Mouse (Mus musculus) neural tube, embryonic 12.5 days (tissue): Measurements from ENCODE around the gene Ehd2. TPM values are rescaled to one million over a fixed set of nuclear protein-coding genes. Genes with fewer than 3 reads are reported as not detected.
A peak's percentile ranks its signal among the peaks of the same experiment; 100 is the strongest.

ENCODE experiments used
- ATAC-seq: fragments of 200-750 bp; cut with Nextera tagmentation; 2 replicates; pipeline ENCODE4 v1.8.0; 2017; ENCODE audit warnings: low read depth, mild to moderate bottlenecking, moderate TSS enrichment, moderate library complexity; ENCODE audit not compliant: low FRiP score
- H3K27ac ChIP-seq: fragments of 300-500 bp; sonication (generic); 2 replicates; pipeline ENCODE4 v1.5.1; 2016
- H3K27me3 ChIP-seq: fragments of 300-500 bp; sonication (generic); replicated peaks from 2 replicates; pipeline ENCODE4 v1.6.1; 2016; ENCODE audit warnings: mild to moderate bottlenecking
- H3K36me3 ChIP-seq: fragments of 300-500 bp; sonication (generic); 2 replicates; pipeline ENCODE4 v1.6.1; 2016; ENCODE audit warnings: mild to moderate bottlenecking
- H3K4me1 ChIP-seq: fragments of 300-500 bp; sonication (generic); 2 replicates; pipeline ENCODE4 v1.6.1; 2016
- H3K4me2 ChIP-seq: fragments of 300-500 bp; sonication (generic); replicated peaks from 2 replicates; pipeline ENCODE4 v1.6.1; 2016; ENCODE audit warnings: mild to moderate bottlenecking
- H3K4me3 ChIP-seq: fragments of 300-500 bp; sonication (generic); 2 replicates; pipeline ENCODE4 v1.5.1; 2016
- H3K9ac ChIP-seq: fragments of 300-500 bp; sonication (generic); 2 replicates; pipeline ENCODE4 v1.6.1; 2016; ENCODE audit warnings: mild to moderate bottlenecking
- H3K9me3 ChIP-seq: fragments of 300-500 bp; sonication (generic); 2 replicates; pipeline ENCODE4 v1.6.1; 2016; ENCODE audit warnings: mild to moderate bottlenecking
- WGBS: fragments of 180-500 bp; shearing (Covaris S2); methylation state at CpG from one replicate; pipeline ENCODE4 v1.1.7; 2016; 5-methylcytosine and 5-hydroxymethylcytosine counted together
- polyA plus RNA-seq: library from polyadenylated mRNA; unstranded; fragments of >200 nt; fragmentation: Nextera tagmentation; extraction: Ambion mirVana; gene quantifications from 2 replicates; pipeline ENCODE4 v1.2.1, GENCODE M21; 2016

Ehd2 gene
- polyA plus RNA-seq, 1 experiment from 2014 or later: 9.2 TPM

DNA sequence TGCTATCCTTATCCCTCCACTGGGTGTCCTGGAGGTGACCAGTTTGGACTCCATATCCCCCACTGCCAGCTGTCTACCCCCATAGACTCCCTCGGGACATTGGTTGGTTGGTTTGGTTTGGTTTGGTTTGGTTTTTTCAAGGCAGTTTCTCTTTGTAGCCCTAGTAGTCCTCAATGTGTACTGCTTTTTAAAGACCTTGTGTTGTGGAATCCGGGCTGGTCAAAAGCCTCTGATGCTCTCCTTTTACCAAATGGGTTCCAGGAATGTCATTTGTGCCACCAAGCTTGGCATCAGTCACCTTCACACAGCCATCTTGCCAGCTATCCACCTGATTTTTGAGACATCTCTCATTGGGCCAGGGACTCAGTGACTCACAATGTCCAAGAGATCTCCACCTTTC, 52.6 kb downstream of the Ehd2 start:
- Histone ChIP-seq H3K4me1 (0 out of 2 replicates have a peak, but pooled peaks cover 4% of the 10 kb centered on the region), H3K27ac (no peak overlapping the region), H3K9ac (no peak overlapping the region), H3K27me3 (no peaks in the 10 kb centered on the region), H3K36me3 (peaks cover 27% of the 10 kb centered on the region), H3K9me3 (no peaks in the 10 kb centered on the region), H3K4me3 (no peak overlapping the region), H3K4me2 (no peak overlapping the region)
- no peak for ATAC-seq
- WGBS: 85% methylated on average over 2 of the region's 2 CpGs

- Histone ChIP-seq H3K4me2 (no peak overlapping the region), H3K4me3 (no peak overlapping the region), H3K36me3 (peaks cover 22% of the 10 kb centered on the region), H3K27ac (no peak overlapping the region), H3K4me1 (0 out of 2 replicates have a peak, but pooled peaks cover 4% of the 10 kb centered on the region), H3K27me3 (no peaks in the 10 kb centered on the region), H3K9me3 (no peaks in the 10 kb centered on the region), H3K9ac (no peak overlapping the region)
- ATAC-seq: no peak
- WGBS: 51% methylated on average over 2 of the region's 2 CpGs
Measured at GRCm38 (mm10) chr7:15914252-15914651, 53.1 kb downstream of the Ehd2 start.

GRCm38 (mm10) chr7:15912183-15912582, 55.2 kb downstream of the Ehd2 start:
- no peak overlapping the region for H3K9ac ChIP-seq
- H3K9me3 ChIP-seq: no peaks in the 10 kb centered on the region
- H3K36me3 ChIP-seq: peaks cover 6% of the 10 kb centered on the region
- H3K4me3 ChIP-seq: no peak overlapping the region
- WGBS: 2% methylated on average over 4 of the region's 4 CpGs
- no peaks in the 10 kb centered on the region for H3K27me3 ChIP-seq
- no peak overlapping the region for H3K4me2 ChIP-seq
- no peak overlapping the region for H3K27ac ChIP-seq
- 0 out of 2 replicates have a peak, but pooled peaks cover 4% of the 10 kb centered on the region for H3K4me1 ChIP-seq
- peak; percentile 62 for ATAC-seq

DNA sequence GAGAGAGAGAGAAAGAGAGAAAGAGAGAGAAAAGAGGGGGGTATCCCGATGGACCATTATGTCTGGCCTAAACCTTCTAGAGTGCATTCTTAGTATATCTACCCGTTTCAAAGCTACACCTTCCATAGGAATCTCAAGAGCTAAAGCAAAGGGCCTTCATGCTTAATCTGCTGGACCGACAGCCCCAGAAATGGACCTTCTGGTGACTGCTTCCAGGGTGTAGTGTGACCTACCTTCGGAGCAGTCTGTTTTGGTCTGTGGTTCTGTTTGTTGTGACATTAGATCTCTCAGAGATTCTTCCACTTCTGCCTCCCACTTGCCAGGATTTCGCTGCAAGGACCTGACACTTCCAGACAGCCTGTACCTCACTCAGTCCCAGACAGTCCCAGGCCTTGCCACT, 56.8 kb downstream of the Ehd2 start:
- no peaks in the 10 kb centered on the region for H3K36me3 ChIP-seq
- 0 out of 2 replicates have a peak, but pooled peaks cover 4% of the 10 kb centered on the region for H3K4me1 ChIP-seq
- no peak overlapping the region for H3K4me3 ChIP-seq
- H3K4me2 ChIP-seq: no peak overlapping the region
- no peak for ATAC-seq
- no peaks in the 10 kb centered on the region for H3K27me3 ChIP-seq
- no peaks in the 10 kb centered on the region for H3K9me3 ChIP-seq
- H3K9ac ChIP-seq: no peak overlapping the region
- no peak overlapping the region for H3K27ac ChIP-seq
- WGBS: 84% methylated on average over 5 of the region's 5 CpGs

DNA sequence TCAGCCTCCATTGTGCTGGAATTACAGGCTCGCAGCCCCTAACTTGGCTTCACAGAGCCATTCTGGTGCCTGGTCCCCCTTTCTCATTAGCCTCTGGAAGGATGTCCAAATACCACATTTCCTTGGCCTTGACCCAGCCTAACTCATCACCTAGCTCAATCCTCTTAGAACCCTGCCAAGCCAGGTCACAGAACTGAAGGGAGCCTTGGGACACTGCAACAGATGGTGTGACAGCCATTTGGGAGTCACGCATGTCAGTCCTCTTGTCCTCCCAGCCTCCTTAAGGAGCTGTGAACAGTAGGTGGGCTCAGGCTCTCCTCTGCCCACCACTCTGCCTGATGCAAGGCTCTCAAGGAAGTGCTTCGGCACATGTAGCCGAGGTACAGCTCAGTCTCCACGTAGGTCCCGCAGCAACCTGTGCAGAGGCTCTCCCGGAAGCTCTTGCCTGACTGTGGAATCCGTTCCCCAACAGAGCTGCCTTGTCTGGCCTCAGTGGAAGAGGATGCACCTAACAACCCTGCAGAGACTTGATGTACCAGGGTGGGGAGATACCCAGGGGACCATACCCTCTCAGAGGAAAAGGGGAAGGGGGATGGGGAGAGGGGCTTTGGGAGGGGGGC, 59.3 kb downstream of the Ehd2 start:
- no peaks in the 10 kb centered on the region for H3K27me3 ChIP-seq
- no peaks in the 10 kb centered on the region for H3K9me3 ChIP-seq
- no peak overlapping the region for H3K4me3 ChIP-seq
- H3K27ac ChIP-seq: no peak overlapping the region
- ATAC-seq: no peak
- 0 out of 2 replicates have a peak, but pooled peaks cover 4% of the 10 kb centered on the region for H3K4me1 ChIP-seq
- H3K9ac ChIP-seq: no peak overlapping the region
- 84% methylated on average over 8 of the region's 8 CpGs for WGBS
- no peaks in the 10 kb centered on the region for H3K36me3 ChIP-seq
- no peak overlapping the region for H3K4me2 ChIP-seq

GRCm38 (mm10) chr7:15906602-15907001, 60.8 kb downstream of the Ehd2 start:
- Histone ChIP-seq H3K4me1 (no peaks in the 10 kb centered on the region), H3K4me2 (no peak overlapping the region), H3K9me3 (no peaks in the 10 kb centered on the region), H3K4me3 (no peak overlapping the region), H3K27ac (no peak overlapping the region), H3K36me3 (no peaks in the 10 kb centered on the region), H3K27me3 (no peaks in the 10 kb centered on the region), H3K9ac (no peak overlapping the region)
- no peak for ATAC-seq
- 88% methylated on average over 1 of the region's 1 CpGs for WGBS

DNA sequence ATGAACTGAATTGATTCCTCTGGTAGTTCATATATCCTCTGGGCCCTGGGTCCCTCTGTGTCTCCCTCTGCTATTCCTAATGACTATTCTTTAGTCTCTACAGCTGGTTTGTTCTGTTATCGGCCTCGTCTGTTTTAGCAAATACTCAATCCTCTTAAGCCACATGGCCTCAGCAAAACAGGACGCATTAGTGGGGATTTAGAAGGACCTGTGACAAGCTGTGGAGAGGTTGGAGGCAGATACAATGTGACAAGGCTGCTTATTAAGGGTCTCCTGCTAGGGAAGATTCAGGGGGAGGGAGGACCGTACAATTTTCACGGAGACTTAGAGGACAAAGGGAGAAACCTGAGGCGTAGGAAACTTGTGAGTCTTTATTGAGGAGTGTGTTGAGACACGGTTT, 61.5 kb downstream of the Ehd2 start:
- WGBS: 82% methylated on average over 7 of the region's 7 CpGs
- H3K27me3 ChIP-seq: no peaks in the 10 kb centered on the region
- H3K27ac ChIP-seq: no peak overlapping the region
- no peak overlapping the region for H3K4me2 ChIP-seq
- no peak overlapping the region for H3K4me3 ChIP-seq
- H3K9me3 ChIP-seq: no peaks in the 10 kb centered on the region
- no peak overlapping the region for H3K9ac ChIP-seq
- no peak for ATAC-seq
- no peaks in the 10 kb centered on the region for H3K36me3 ChIP-seq
- H3K4me1 ChIP-seq: no peaks in the 10 kb centered on the region

DNA sequence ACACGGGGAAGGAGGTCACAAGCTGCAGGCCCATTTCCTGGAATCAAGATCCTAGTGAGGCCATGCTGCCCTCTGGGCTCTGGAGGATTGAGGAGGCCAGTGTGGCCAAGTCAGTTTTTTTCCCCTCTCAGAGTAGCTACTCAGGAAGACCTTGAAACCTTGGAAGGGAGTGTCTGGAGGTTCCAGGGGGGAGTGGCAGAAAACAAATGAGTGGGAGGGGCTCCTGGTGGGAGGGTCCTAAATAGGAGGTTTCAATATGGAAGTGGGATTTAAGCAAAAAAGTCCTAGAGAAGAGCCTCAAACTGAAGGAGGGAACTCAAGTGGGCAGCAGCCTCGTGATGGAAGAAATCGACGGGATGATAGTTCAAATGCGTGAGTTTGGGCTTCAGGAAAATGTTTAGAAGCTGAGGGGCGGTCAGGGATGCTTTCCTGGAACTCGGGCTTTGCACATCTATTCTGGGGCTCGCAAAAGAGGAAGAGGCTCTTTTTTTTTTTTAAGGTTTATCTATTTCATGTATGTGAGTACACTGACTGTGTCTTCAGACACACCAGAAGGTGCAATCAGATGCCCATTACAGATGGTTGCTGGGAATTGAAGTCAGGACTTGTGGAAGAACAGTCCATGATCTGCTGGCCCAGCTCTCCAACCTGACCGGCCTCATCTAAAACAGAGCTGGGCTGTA, 65.9 kb downstream of the Ehd2 start:
- H3K9me3 ChIP-seq: no peaks in the 10 kb centered on the region
- H3K9ac ChIP-seq: no peak overlapping the region
- H3K27ac ChIP-seq: no peak overlapping the region
- WGBS: 77% methylated on average over 9 of the region's 9 CpGs
- H3K36me3 ChIP-seq: no peaks in the 10 kb centered on the region
- no peaks in the 10 kb centered on the region for H3K27me3 ChIP-seq
- H3K4me3 ChIP-seq: no peak overlapping the region
- no peak for ATAC-seq
- no peaks in the 10 kb centered on the region for H3K4me1 ChIP-seq
- no peak overlapping the region for H3K4me2 ChIP-seq

Other genes with a start within 250 kb of the Ehd2 start
- gene Obox5, start 217.4 kb downstream of the Ehd2 start, polyA plus RNA-seq: not detected in 2 replicates
- not detected in 2 replicates for gene Obox6, start 127.9 kb downstream of the Ehd2 start, polyA plus RNA-seq
- not detected in 2 replicates for gene Crx, start 87.6 kb downstream of the Ehd2 start, polyA plus RNA-seq
- not detected in 2 replicates for gene Crxos, start 85.0 kb downstream of the Ehd2 start, polyA plus RNA-seq
- gene Selenow, start 45.2 kb downstream of the Ehd2 start, polyA plus RNA-seq: 1,130 and 1,196 TPM in 2 replicates
- gene Nop53, start 21.5 kb downstream of the Ehd2 start, polyA plus RNA-seq: 157 and 169 TPM in 2 replicates
- gene Bicra, start 80.4 kb upstream of the Ehd2 start, polyA plus RNA-seq: 10.1 and 10.7 TPM in 2 replicates
- gene Zfp541, start 94.2 kb upstream of the Ehd2 start, polyA plus RNA-seq: 0.05 TPM in 1 of 2 replicates, not detected in the other
- 186 and 216 TPM in 2 replicates for gene Napa, start 130.9 kb upstream of the Ehd2 start, polyA plus RNA-seq
- gene Kptn, start 152.3 kb upstream of the Ehd2 start, polyA plus RNA-seq: 29.6 and 32.9 TPM in 2 replicates
- gene Slc8a2, start 162.3 kb upstream of the Ehd2 start, polyA plus RNA-seq: 1.2 and 1.8 TPM in 2 replicates
- gene Meis3, start 207.5 kb upstream of the Ehd2 start, polyA plus RNA-seq: 194 and 205 TPM in 2 replicates